In the genomic region with DNA sequence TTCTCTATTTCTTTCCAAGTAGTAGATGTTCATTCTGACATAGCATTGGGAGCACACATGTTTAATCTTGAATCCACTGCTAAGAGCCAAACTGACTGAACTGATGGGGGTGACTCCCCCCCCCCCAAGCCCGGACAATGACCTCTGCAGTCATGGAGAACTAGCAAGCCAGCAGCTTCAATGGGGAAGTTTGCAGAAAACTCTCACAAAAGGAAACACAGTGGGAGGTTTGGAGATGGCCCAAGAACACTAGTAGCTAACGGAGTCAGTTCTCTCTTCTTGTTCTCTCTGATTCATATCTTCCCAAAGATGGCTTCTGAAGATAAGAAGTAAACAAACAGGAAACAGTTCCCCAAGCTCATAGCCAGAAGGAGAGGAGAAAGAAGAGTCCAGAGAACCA, we compare ENCODE assay signal across 28 mouse cellular contexts. TPM values are rescaled to one million over a fixed set of nuclear protein-coding genes. Genes with fewer than 3 reads are reported as not detected.
DNase-seq lines count a peak whose midpoint lies in the region; ATAC-seq lines count a peak whose summit lies in the region.
"Had no signal": no experiment of that assay in that cellular context is flagged by ENCODE, and none has a peak within 500 bp of the region (broad histone marks: within the 10 kb centered on the region; RNA-seq: fewer than 3 reads in every experiment).

No protein-coding gene starts in this region.

- H3K4me2 ChIP-seq in heart, embryonic 11.5 days = no peak overlapping the region
- H3K4me2 ChIP-seq: hindbrain, embryonic 15.5 days; limb, embryonic 15.5 days had no signal

- H3K4me3 ChIP-seq in heart, embryonic 11.5 days (ENCODE audit: low read depth, low read length) = no peak overlapping the region
- H3K4me3 ChIP-seq: forebrain, embryonic 10.5 days; gastrocnemius, adult 2 months; hindbrain, embryonic 15.5 days; limb, embryonic 15.5 days had no signal

- peak; percentile 12 to 26 for DNase-seq in heart, postnatal 10 days
- DNase-seq in layer of hippocampus, adult 9-11 months = peak; percentile 16
- no peak for DNase-seq in layer of hippocampus, adult 8-10 months (ENCODE audit: low spot score in 2 of 2)
- peak; percentile 1 for DNase-seq in 3134 (ENCODE audit: extremely low read depth, insufficient read length, low spot score)
- peak; percentile 50 for DNase-seq in Muller cell, postnatal 12 days (ENCODE audit: inconsistent ontology term)
- no peak for DNase-seq in right cerebral cortex, postnatal 25 days
- DNase-seq: adrenal gland, adult 8-10 months; cerebellum, adult 11 months; cerebellum, postnatal 36 days; gastrocnemius, adult 2 months; layer of hippocampus, postnatal 36 days; liver, postnatal 0 days; lung, postnatal 14 days; right cerebral cortex, postnatal 14 days had no signal

- no peaks in the 10 kb centered on the region for H3K27me3 ChIP-seq in heart, embryonic 11.5 days (ENCODE audit: control insufficient read depth, insufficient read depth, low read length)
- H3K27me3 ChIP-seq: hindbrain, embryonic 15.5 days; Patski had no signal

- no peaks in the 10 kb centered on the region for H3K4me1 ChIP-seq in heart, embryonic 11.5 days (ENCODE audit: control insufficient read depth, insufficient read depth, low read length)

- no peak for ATAC-seq in heart, embryonic 11.5 days (replicated peaks; ENCODE audit: insufficient number of reproducible peaks, low FRiP score, low TSS enrichment)
- ATAC-seq: intestine, embryonic 16.5 days; liver, postnatal 0 days; midbrain, embryonic 16.5 days; Patski had no signal

- intact Hi-C loops in heart, postnatal 10 days (cut with DNase I) = no loop called here

- no peak overlapping the region for H3K9ac ChIP-seq in heart, embryonic 11.5 days (ENCODE audit: low read depth, low read length)
- H3K9ac ChIP-seq: hindbrain, embryonic 15.5 days; limb, embryonic 15.5 days; liver, postnatal 0 days had no signal

- H3K9me3 ChIP-seq in heart, embryonic 11.5 days (replicated peaks; ENCODE audit: control insufficient read depth, low read length) = no peaks in the 10 kb centered on the region
- H3K9me3 ChIP-seq: forebrain, embryonic 10.5 days; hindbrain, embryonic 15.5 days; limb, embryonic 15.5 days had no signal

- H3K36me3 ChIP-seq in heart, embryonic 11.5 days (ENCODE audit: control insufficient read depth, insufficient read depth, low read length) = no peaks in the 10 kb centered on the region
- H3K36me3 ChIP-seq: forebrain, embryonic 10.5 days; hindbrain, embryonic 15.5 days; limb, embryonic 15.5 days had no signal

- H3K27ac ChIP-seq in heart, embryonic 11.5 days (ENCODE audit: low read depth, low read length) = no peak overlapping the region
- H3K27ac ChIP-seq: forebrain, embryonic 10.5 days; gastrocnemius, adult 2 months; hindbrain, embryonic 15.5 days; limb, embryonic 15.5 days; stomach, postnatal 0 days had no signal

- WGBS in heart, embryonic 11.5 days (ENCODE audit: insufficient replicate concordance) = 67% methylated on average over 2 of the region's 2 CpGs

RNA-seq across cellular contexts. Expression of a gene that starts 4.4 kb away (rescaled TPM):
- total RNA-seq in heart, postnatal 10 days (2021) = 10 to 100 TPM; 11.0 to 13.9 TPM
- polyA plus RNA-seq in heart, embryonic 11.5 days (2014; fragmentation: Nextera tagmentation; extraction: Ambion mirVana) = 8.2 and 8.7 TPM in 2 replicates
- 1 to 10 TPM; 3.7 to 4.2 (median 4.0) TPM for total RNA-seq in layer of hippocampus, adult 8-10 months (2022)

RNA-seq across cellular contexts. Expression of a gene that starts 18.9 kb away (rescaled TPM):
- not detected for total RNA-seq in heart, postnatal 10 days (2021)
- polyA plus RNA-seq in heart, embryonic 11.5 days (2014; fragmentation: Nextera tagmentation; extraction: Ambion mirVana) = not detected in 2 replicates
- not detected for total RNA-seq in layer of hippocampus, adult 8-10 months (2022)
- total RNA-seq: adrenal gland, adult 8-10 months; gastrocnemius, adult 2 months; heart, postnatal 14 days; layer of hippocampus, postnatal 36 days; left cerebral cortex, postnatal 25 days; megakaryocyte-erythroid progenitor cell, adult 5-6 weeks; neutrophil, adult 5-6 weeks had no signal
- polyA plus RNA-seq: brain, embryonic 14.5 days; forebrain, embryonic 10.5 days; hindbrain, embryonic 15.5 days; intestine, embryonic 16.5 days; limb, embryonic 15.5 days; liver, postnatal 0 days; midbrain, embryonic 16.5 days; Patski; stomach, postnatal 0 days; thymus, postnatal 0 days had no signal

Comparison
In these comparisons a context has a peak if more than half of its experiments do, and no peak if none do; other contexts are left out.
1. DNase-seq: peak in heart, postnatal 10 days (2 of 2), layer of hippocampus, adult 9-11 months (single experiment), 3134 (single experiment) and Muller cell, postnatal 12 days (single experiment); none in layer of hippocampus, adult 8-10 months (0 of 2) and right cerebral cortex, postnatal 25 days (single experiment).